In genomic region chr3:23658585-23659252, GRCm38 (mm10) we compare ENCODE assay signal across 18 mouse cellular contexts.
"Had no signal": no experiment of that assay in that cellular context is flagged by ENCODE, and none has a peak within 500 bp of the region (broad histone marks: within the 10 kb centered on the region; RNA-seq: fewer than 3 reads in every experiment).

No protein-coding gene starts in this region.

- H3K27ac ChIP-seq: liver, embryonic 13.5 days; liver, embryonic 15.5 days; lung, embryonic 15.5 days; macrophage; neural tube, embryonic 12.5 days; stomach, embryonic 15.5 days; stomach, postnatal 0 days had no signal

- H3K4me2 ChIP-seq: liver, embryonic 11.5 days; liver, embryonic 13.5 days; liver, embryonic 15.5 days; lung, embryonic 15.5 days; neural tube, embryonic 12.5 days; stomach, embryonic 15.5 days had no signal

- H3K9me3 ChIP-seq: liver, embryonic 13.5 days; lung, embryonic 15.5 days; megakaryocyte, embryonic 14.5 days; neural tube, embryonic 12.5 days; stomach, embryonic 15.5 days had no signal

- H3K27me3 ChIP-seq: liver, embryonic 13.5 days; liver, embryonic 15.5 days; lung, embryonic 15.5 days; megakaryocyte, embryonic 14.5 days; neural tube, embryonic 12.5 days; stomach, embryonic 15.5 days had no signal

- H3K4me3 ChIP-seq: liver, embryonic 13.5 days; liver, embryonic 15.5 days; lung, embryonic 15.5 days; megakaryocyte, embryonic 14.5 days; neural tube, embryonic 12.5 days; stomach, embryonic 15.5 days had no signal

- DNase-seq: liver, embryonic 13.5 days; liver, postnatal 0 days; lung, adult 2 months; lung, postnatal 14 days; lung, postnatal 36 days; right cerebral cortex, postnatal 14 days; thymus, adult 2 months; thymus, postnatal 25 days; thymus, postnatal 4 days had no signal

- H3K9ac ChIP-seq: liver, embryonic 13.5 days; liver, embryonic 15.5 days; liver, postnatal 0 days; lung, embryonic 15.5 days; neural tube, embryonic 12.5 days; stomach, embryonic 15.5 days had no signal

- H3K4me1 ChIP-seq: liver, embryonic 13.5 days; liver, embryonic 15.5 days; lung, embryonic 15.5 days; megakaryocyte, embryonic 14.5 days; neural tube, embryonic 12.5 days; stomach, embryonic 15.5 days had no signal

- ATAC-seq: liver, postnatal 0 days; lung, postnatal 0 days had no signal

- H3K36me3 ChIP-seq: liver, embryonic 13.5 days; liver, embryonic 15.5 days; lung, embryonic 15.5 days; neural tube, embryonic 12.5 days; stomach, embryonic 15.5 days had no signal
